Mouse (Mus musculus) ES-E14 (cell line): ENCODE data around the gene Drg2.

Experiments used
- ZC3H11A ChIP-seq: IDR thresholded peaks from 2 replicates; pipeline ENCODE4 v1.6.1; 2012; ENCODE audit warnings: low read depth, mild to moderate bottlenecking, inconsistent platforms, low read length, borderline replicate concordance
- ZNF384 ChIP-seq: IDR thresholded peaks from 2 replicates; pipeline ENCODE4 v1.6.1; 2012; ENCODE audit warnings: low read depth, low read length, inconsistent platforms

- no peak for TF ChIP-seq ZC3H11A
- no peak for TF ChIP-seq ZNF384
Observed at GRCm38 (mm10) chr11:60514941-60515340, 60.5 kb downstream of the Drg2 start.
